Mouse (Mus musculus) gastrocnemius, adult 2 months (tissue): ENCODE measurements at regions not wholly inside any gene's neighbourhood (a gene's known extent, or its start where the extent isn't known, plus 50 kb on each side); places are given as distances from the start of the nearest gene placed in this dataset.

Experiments
- DNase-seq: peaks from one replicate; pipeline ENCODE4 v3.0.0; 2022
- H3K27ac ChIP-seq: fragments of 200-600 bp; 2 replicates; pipeline ENCODE4 v1.8.1; 2022; ENCODE audit warnings: mild to moderate bottlenecking
- H3K4me3 ChIP-seq: fragments of 200-600 bp; 2 replicates; pipeline ENCODE4 v1.8.1; 2022; ENCODE audit warnings: mild to moderate bottlenecking, moderate library complexity
- CTCF ChIP-seq: fragments of 200-600 bp; IDR thresholded peaks from 2 replicates; pipeline ENCODE4 v1.8.1; 2022; ENCODE audit warnings: antibody characterized with exemption, mild to moderate bottlenecking, moderate library complexity
- intact Hi-C: fragments of 180-260 bp; cut with DNase I; formaldehyde crosslinking; loops from one replicate; pipeline ENCODE4 v1.15.1; 2025

GRCm38 (mm10) chr7:71533109-71533508 is 181.8 kb upstream of the Gm10295 start:
- Histone ChIP-seq H3K27ac (no peak overlapping the region), H3K4me3 (no peak overlapping the region)
- intact Hi-C loops, result no loop called here
- no peak for DNase-seq
- TF ChIP-seq CTCF, result no peak

DNA sequence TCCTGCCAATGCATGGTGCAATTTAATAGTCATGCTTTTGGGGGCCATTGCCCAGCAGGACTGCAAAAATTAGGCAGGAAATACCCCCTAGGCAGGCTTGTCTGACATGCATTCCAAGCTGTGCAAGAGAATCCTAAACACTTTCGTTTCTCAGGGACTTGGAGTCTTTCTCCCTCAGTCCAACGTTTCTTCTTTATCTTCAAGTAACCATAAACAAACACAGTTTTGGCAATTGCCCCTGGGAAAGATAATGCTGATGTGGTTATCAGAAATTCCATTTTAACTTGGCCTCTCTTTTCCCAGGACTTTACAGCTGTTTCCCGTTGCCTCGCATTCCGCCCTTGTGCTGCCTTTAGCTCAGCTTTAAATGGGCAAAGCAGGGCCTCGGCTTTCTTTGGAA is 180.2 kb upstream of the Gm10295 start:
- Histone ChIP-seq H3K27ac (peak overlapping the region; percentile 49; the same call in 1 of the 2 replicates), H3K4me3 (peak overlapping the region; percentile 45)
- no peak for TF ChIP-seq CTCF
- no peak for DNase-seq
- intact Hi-C loops, result no loop called here

GRCm38 (mm10) chr7:71530922-71531321 is 179.6 kb upstream of the Gm10295 start:
- 0 out of 2 replicates have a peak overlapping the region, but pooled peaks have one; percentile 6 for H3K27ac ChIP-seq
- intact Hi-C loops, result no loop called here

GRCm38 (mm10) chr7:71526152-71526551 is 174.9 kb upstream of the Gm10295 start:
- Histone ChIP-seq H3K27ac (no peak overlapping the region), H3K4me3 (no peak overlapping the region)
- TF ChIP-seq CTCF, result no peak
- intact Hi-C loops, result no loop called here
- DNase-seq, result no peak

More at GRCm38 (mm10) chr7:71530922-71531321, 179.6 kb upstream of the Gm10295 start:
- no peak overlapping the region for H3K4me3 ChIP-seq
- TF ChIP-seq CTCF, result no peak
- no peak for DNase-seq

GRCm38 (mm10) chr7:71524577-71525126 is 173.4 kb upstream of the Gm10295 start:
- intact Hi-C loops, result no loop called here
- H3K4me3 ChIP-seq, result no peak overlapping the region
- H3K27ac ChIP-seq, result no peak overlapping the region
- DNase-seq, result no peak
- TF ChIP-seq CTCF, result no peak

GRCm38 (mm10) chr7:71524119-71524518 is 172.8 kb upstream of the Gm10295 start:
- no peak for TF ChIP-seq CTCF
- Histone ChIP-seq H3K4me3 (no peak overlapping the region), H3K27ac (no peak overlapping the region)
- DNase-seq, result no peak
- intact Hi-C loops, result no loop called here

- DNase-seq, result no peak
- TF ChIP-seq CTCF, result no peak
- intact Hi-C loops, result no loop called here
- H3K27ac ChIP-seq, result no peak overlapping the region
- no peak overlapping the region for H3K4me3 ChIP-seq
Measured at GRCm38 (mm10) chr7:71507379-71507778, 156.1 kb upstream of the Gm10295 start.

DNA sequence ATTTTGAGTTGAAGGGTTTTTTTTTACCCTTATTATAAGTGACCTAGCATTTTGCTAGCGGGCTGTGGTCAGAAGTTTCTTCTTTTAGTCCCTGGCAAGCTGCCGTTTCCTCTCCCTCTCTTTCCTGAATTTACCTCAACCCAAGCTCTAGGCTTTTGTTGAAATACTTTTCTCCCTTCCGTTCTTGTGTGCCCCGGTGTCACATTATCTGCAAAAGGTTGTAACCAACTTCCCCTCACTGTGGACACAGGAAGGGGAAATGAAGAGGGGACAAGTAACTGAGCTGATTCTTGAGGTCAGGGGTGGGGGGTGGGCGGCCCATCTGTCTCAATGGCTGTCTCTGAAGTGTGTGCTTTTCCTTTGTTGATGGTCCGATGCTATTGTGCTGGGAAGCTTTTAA is 149.4 kb upstream of the Gm10295 start:
- DNase-seq, result no peak
- no peak for TF ChIP-seq CTCF
- intact Hi-C loops, result no loop called here
- no peak overlapping the region for H3K4me3 ChIP-seq
- no peak overlapping the region for H3K27ac ChIP-seq

- no peak for TF ChIP-seq CTCF
- Histone ChIP-seq H3K27ac (no peak overlapping the region), H3K4me3 (no peak overlapping the region)
- DNase-seq, result no peak
- intact Hi-C loops, result no loop called here
Measured at GRCm38 (mm10) chr7:71498123-71498522, 146.8 kb upstream of the Gm10295 start.

- intact Hi-C loops, result no loop called here
- TF ChIP-seq CTCF, result no peak
- no peak for DNase-seq
- no peak overlapping the region for H3K4me3 ChIP-seq
- H3K27ac ChIP-seq, result no peak overlapping the region
Measured at GRCm38 (mm10) chr7:71491128-71491527, 139.8 kb upstream of the Gm10295 start.

DNA sequence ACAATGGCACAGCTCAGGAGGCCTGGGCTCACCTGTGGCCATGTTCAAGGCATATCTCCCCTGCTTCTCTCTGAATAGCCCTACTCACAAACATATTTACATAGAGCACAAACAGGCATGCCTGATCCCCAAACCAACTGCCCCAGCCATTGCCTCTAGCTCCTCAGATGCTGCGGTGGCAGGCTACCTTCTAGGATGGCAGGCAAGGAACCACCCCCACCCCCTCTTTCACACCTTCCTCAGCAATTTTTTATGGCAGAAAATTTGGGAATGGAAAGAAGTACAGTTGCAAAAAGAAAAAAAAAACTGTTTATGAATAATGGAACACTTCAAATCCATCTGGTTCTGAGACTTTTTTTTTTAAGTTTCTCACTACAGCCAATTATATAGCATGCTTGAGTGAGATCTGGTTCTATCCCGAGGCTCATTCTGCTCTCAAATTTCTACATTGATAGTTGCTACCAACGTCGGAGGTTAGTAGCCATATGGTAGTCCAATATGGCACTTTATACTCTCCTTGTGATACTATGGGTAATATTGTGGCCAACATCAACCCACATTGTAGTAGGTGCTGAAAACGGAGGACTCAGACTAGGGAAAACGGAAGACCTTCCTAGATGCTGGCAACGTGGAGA is 136.8 kb upstream of the Gm10295 start:
- no peak for DNase-seq
- H3K4me3 ChIP-seq, result no peak overlapping the region
- intact Hi-C loops, result no loop called here
- TF ChIP-seq CTCF, result no peak
- no peak overlapping the region for H3K27ac ChIP-seq

GRCm38 (mm10) chr7:71475383-71475782 is 124.1 kb upstream of the Gm10295 start:
- intact Hi-C loops, result no loop called here
- no peak for TF ChIP-seq CTCF

DNA sequence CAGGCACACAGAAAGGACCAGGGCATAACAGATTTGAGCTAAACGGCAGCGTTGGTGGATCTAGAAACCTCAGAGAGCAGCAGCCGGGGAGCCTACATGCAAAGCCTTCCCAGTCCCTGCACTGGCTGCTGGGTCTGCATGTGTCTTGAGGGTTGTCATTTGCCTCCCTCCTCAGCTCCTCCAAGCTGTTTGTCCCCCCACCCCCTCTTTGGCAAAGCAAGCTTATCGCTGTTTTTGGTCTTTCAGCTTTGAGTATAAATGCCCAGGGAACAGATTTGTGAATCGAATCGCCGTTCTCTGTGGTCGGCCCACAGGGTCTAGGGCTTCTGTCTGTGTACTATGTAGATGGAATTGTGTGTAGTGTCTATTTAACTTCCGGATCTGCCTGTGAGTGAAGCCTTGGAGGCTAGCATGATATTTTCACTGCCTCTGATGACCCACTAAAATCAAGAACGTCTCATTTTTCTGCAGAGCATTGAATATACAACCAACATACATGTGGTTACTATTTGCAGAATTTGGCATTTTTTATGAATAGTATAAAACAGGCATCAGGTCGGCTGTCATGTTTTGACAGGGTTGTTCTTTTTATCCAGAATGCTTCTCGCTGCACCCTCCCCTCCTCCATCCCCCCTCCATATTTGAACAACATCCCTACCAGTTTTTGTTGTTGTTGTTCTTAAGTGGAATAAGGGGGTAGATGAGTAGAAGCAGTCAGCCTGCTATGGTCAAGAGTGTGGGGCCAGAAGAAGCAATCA is 121.3 kb upstream of the Gm10295 start:
- no peak for DNase-seq
- Histone ChIP-seq H3K4me3 (peak overlapping the region; percentile 44), H3K27ac (peak overlapping the region; percentile 56)
- TF ChIP-seq CTCF, result no peak
- intact Hi-C loops, result no loop called here

More at GRCm38 (mm10) chr7:71475383-71475782, 124.1 kb upstream of the Gm10295 start:
- no peak for DNase-seq
- H3K4me3 ChIP-seq, result no peak overlapping the region
- H3K27ac ChIP-seq, result no peak overlapping the region
